Mouse (Mus musculus): ENCODE measurements around the gene Klf5. TPM values are rescaled to one million over a fixed set of nuclear protein-coding genes. Genes with fewer than 3 reads are reported as not detected.
A peak's percentile ranks its signal among the peaks of the same experiment; 100 is the strongest.

The Klf5 gene
- 1.8 and 3.6 TPM in 2 replicates for polyA plus RNA-seq (2012; ENCODE audit: insufficient read depth, low replicate concordance)

DNA sequence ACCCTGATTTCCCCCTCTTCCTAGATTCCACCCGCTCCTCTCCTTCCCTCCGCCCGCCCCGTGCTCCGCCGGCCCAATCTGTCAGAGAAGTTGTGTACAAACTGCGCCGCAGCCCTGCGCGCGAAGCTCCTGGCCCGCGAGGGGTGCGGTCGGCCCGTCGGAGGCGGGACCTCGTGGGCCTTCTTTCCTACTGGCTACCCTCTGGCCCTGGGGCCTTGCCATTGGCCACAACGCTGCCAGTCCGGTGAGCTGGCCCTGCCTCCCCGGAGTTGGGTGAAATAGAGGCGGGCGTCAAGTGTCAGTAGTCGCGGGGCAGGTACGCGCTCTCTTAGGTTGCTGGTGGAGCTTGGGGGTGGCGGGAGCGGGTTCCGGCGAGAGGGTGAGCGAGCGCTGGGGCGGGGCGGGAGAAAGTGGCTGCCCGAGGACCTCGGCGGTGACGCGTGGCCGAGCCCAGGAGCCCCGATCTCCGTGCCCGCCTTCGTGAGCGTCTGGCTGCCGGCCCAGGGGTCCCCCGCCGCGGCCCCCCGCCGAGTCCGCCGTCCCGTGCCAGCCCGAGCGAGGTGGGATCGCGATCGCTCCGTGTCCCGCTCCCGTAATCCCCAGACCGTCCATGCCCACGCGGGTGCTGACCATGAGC is at the start of gene Klf5:
Klf5 (plus strand) TSS at position 307 of the 637 bp plus-strand sequence.
- Histone ChIP-seq H3K27me3 (replicated peaks) (peaks cover 35% of the 10 kb centered on the region), H3K9me3 (no peaks in the 10 kb centered on the region), H3K36me3 (replicated peaks; ENCODE audit: low read length) (no peaks in the 10 kb centered on the region), H3K4me3 (replicated peaks) (peak within 1 kb of the TSS; percentile 93), H3K4me1 (peaks cover 21% of the 10 kb centered on the region)
- TF ChIP-seq GATA1 (IDR thresholded peaks at IDR 0.05; ENCODE audit: borderline replicate concordance, low read length) = no peak
- TF ChIP-seq FLI1 (IDR thresholded peaks at IDR 0.05; ENCODE audit: low read length) = no peak

- no peak for TF ChIP-seq FLI1 (IDR thresholded peaks at IDR 0.05; ENCODE audit: low read length)
- TF ChIP-seq GATA1 (IDR thresholded peaks at IDR 0.05; ENCODE audit: borderline replicate concordance, low read length) = no peak
- no peaks in the 10 kb centered on the region for H3K27me3 ChIP-seq (replicated peaks)
- H3K9me3 ChIP-seq = no peaks in the 10 kb centered on the region
- peaks cover 9% of the 10 kb centered on the region for H3K36me3 ChIP-seq (replicated peaks; ENCODE audit: low read length)
- H3K4me3 ChIP-seq (replicated peaks) = no peak overlapping the region
- H3K4me1 ChIP-seq = peaks cover 10% of the 10 kb centered on the region; the same call in 1 of the 2 replicates
These were observed 36.5 kb upstream of the Klf5 start for GRCm38 (mm10) chr14:99262026-99262425.

DNA sequence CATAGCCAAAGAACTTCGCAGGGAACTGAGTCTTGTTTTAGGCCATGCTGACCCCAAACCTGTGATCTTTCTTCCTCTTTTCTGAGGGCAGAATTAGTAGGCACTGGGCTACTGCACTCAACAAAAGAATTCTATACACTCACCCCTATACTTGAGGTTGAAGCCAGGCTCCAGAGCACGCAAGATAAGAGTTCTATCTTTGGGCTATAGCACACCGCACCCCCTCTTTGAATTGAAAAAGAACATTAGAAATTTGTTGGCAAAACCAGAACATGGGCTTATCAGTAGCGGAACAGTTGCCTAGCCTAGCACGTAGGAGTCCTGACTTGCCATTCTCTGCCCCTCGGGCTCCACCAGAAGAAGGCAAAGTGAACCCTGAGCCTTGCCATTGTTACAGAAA is 34.7 kb upstream of the Klf5 start:
- TF ChIP-seq FLI1 (IDR thresholded peaks at IDR 0.05; ENCODE audit: low read length) (no peak), GATA1 (IDR thresholded peaks at IDR 0.05; ENCODE audit: borderline replicate concordance, low read length) (no peak)
- Histone ChIP-seq H3K4me1 (peaks cover 10% of the 10 kb centered on the region; the same call in 1 of the 2 replicates), H3K4me3 (replicated peaks) (no peak overlapping the region), H3K36me3 (replicated peaks; ENCODE audit: low read length) (no peaks in the 10 kb centered on the region), H3K9me3 (no peaks in the 10 kb centered on the region), H3K27me3 (replicated peaks) (no peaks in the 10 kb centered on the region)

GRCm38 (mm10) chr14:99265791-99266190 is 32.7 kb upstream of the Klf5 start:
- H3K9me3 ChIP-seq = no peaks in the 10 kb centered on the region
- H3K4me1 ChIP-seq = peaks cover 10% of the 10 kb centered on the region; the same call in 1 of the 2 replicates
- TF ChIP-seq FLI1 (IDR thresholded peaks at IDR 0.05; ENCODE audit: low read length) (no peak), GATA1 (IDR thresholded peaks at IDR 0.05; ENCODE audit: borderline replicate concordance, low read length) (no peak)
- H3K36me3 ChIP-seq (replicated peaks; ENCODE audit: low read length) = no peaks in the 10 kb centered on the region
- peak overlapping the region; percentile 33 for H3K4me3 ChIP-seq (replicated peaks)
- H3K27me3 ChIP-seq (replicated peaks) = no peaks in the 10 kb centered on the region

DNA sequence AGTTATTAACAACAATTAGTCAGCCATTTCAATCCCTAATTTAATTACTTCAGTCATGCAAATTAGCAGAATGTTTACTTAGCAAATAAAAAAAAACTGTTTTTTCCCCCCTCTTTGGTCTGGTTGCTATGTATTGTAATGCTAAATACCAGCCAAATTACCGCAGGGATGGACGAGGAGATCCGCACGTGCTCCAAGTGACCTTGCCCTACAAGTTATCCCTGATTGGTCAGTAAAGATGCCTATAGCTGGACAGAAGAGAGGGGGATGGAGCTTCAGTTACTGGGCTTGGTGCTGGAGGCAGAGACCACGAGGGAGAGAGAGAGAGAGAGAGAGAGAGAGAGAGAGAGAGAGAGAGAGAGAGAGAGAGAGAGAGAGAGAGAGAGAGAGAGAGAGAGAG is 31.7 kb upstream of the Klf5 start:
- H3K4me1 ChIP-seq = peaks cover 10% of the 10 kb centered on the region; the same call in 1 of the 2 replicates
- H3K27me3 ChIP-seq (replicated peaks) = no peaks in the 10 kb centered on the region
- H3K36me3 ChIP-seq (replicated peaks; ENCODE audit: low read length) = no peaks in the 10 kb centered on the region
- TF ChIP-seq FLI1 (IDR thresholded peaks at IDR 0.05; ENCODE audit: low read length) = no peak
- TF ChIP-seq GATA1 (IDR thresholded peaks at IDR 0.05; ENCODE audit: borderline replicate concordance, low read length) = no peak
- no peak overlapping the region for H3K4me3 ChIP-seq (replicated peaks)
- no peaks in the 10 kb centered on the region for H3K9me3 ChIP-seq

- Histone ChIP-seq H3K27me3 (replicated peaks) (peaks cover 4% of the 10 kb centered on the region), H3K4me3 (replicated peaks) (no peak overlapping the region), H3K36me3 (replicated peaks; ENCODE audit: low read length) (no peaks in the 10 kb centered on the region), H3K9me3 (no peaks in the 10 kb centered on the region), H3K4me1 (peaks cover 1% of the 10 kb centered on the region)
- TF ChIP-seq GATA1 (IDR thresholded peaks at IDR 0.05; ENCODE audit: borderline replicate concordance, low read length) = no peak
- TF ChIP-seq FLI1 (IDR thresholded peaks at IDR 0.05; ENCODE audit: low read length) = no peak
These were observed 24.4 kb upstream of the Klf5 start for GRCm38 (mm10) chr14:99274056-99274455.

GRCm38 (mm10) chr14:99275827-99276226 is 22.7 kb upstream of the Klf5 start:
- Histone ChIP-seq H3K27me3 (replicated peaks) (peaks cover 4% of the 10 kb centered on the region), H3K9me3 (no peaks in the 10 kb centered on the region), H3K36me3 (replicated peaks; ENCODE audit: low read length) (no peaks in the 10 kb centered on the region), H3K4me3 (replicated peaks) (no peak overlapping the region), H3K4me1 (peaks cover 14% of the 10 kb centered on the region)
- TF ChIP-seq GATA1 (IDR thresholded peaks at IDR 0.05; ENCODE audit: borderline replicate concordance, low read length) (no peak), FLI1 (IDR thresholded peaks at IDR 0.05; ENCODE audit: low read length) (no peak)

- Histone ChIP-seq H3K9me3 (no peaks in the 10 kb centered on the region), H3K4me1 (peaks cover 19% of the 10 kb centered on the region), H3K4me3 (replicated peaks) (no peak overlapping the region), H3K36me3 (replicated peaks; ENCODE audit: low read length) (no peaks in the 10 kb centered on the region), H3K27me3 (replicated peaks) (peaks cover 4% of the 10 kb centered on the region)
- no peak for TF ChIP-seq GATA1 (IDR thresholded peaks at IDR 0.05; ENCODE audit: borderline replicate concordance, low read length)
- no peak for TF ChIP-seq FLI1 (IDR thresholded peaks at IDR 0.05; ENCODE audit: low read length)
These were observed 20.2 kb upstream of the Klf5 start for GRCm38 (mm10) chr14:99278312-99278711.

GRCm38 (mm10) chr14:99278763-99279486 is 19.6 kb upstream of the Klf5 start:
- Histone ChIP-seq H3K9me3 (no peaks in the 10 kb centered on the region), H3K27me3 (replicated peaks) (peaks cover 4% of the 10 kb centered on the region), H3K36me3 (replicated peaks; ENCODE audit: low read length) (no peaks in the 10 kb centered on the region), H3K4me1 (peaks cover 19% of the 10 kb centered on the region), H3K4me3 (replicated peaks) (no peak overlapping the region)
- TF ChIP-seq GATA1 (IDR thresholded peaks at IDR 0.05; ENCODE audit: borderline replicate concordance, low read length) = no peak
- no peak for TF ChIP-seq FLI1 (IDR thresholded peaks at IDR 0.05; ENCODE audit: low read length)

- TF ChIP-seq FLI1 (IDR thresholded peaks at IDR 0.05; ENCODE audit: low read length) (no peak), GATA1 (IDR thresholded peaks at IDR 0.05; ENCODE audit: borderline replicate concordance, low read length) (no peak)
- Histone ChIP-seq H3K27me3 (replicated peaks) (peaks cover 2% of the 10 kb centered on the region), H3K9me3 (no peaks in the 10 kb centered on the region)
These were observed 18.1 kb upstream of the Klf5 start for GRCm38 (mm10) chr14:99280399-99280798.

More at GRCm38 (mm10) chr14:99280399-99280798, 18.1 kb upstream of the Klf5 start:
- Histone ChIP-seq H3K4me1 (peaks cover 20% of the 10 kb centered on the region), H3K4me3 (replicated peaks) (no peak overlapping the region), H3K36me3 (replicated peaks; ENCODE audit: low read length) (no peaks in the 10 kb centered on the region)
